Mouse (Mus musculus): ENCODE measurements around the gene Plxnb2. TPM values are rescaled to one million over a fixed set of nuclear protein-coding genes. Genes with fewer than 3 reads are reported as not detected.

The Plxnb2 gene
- polyA plus RNA-seq, 1 experiment, result 206 TPM

DNA sequence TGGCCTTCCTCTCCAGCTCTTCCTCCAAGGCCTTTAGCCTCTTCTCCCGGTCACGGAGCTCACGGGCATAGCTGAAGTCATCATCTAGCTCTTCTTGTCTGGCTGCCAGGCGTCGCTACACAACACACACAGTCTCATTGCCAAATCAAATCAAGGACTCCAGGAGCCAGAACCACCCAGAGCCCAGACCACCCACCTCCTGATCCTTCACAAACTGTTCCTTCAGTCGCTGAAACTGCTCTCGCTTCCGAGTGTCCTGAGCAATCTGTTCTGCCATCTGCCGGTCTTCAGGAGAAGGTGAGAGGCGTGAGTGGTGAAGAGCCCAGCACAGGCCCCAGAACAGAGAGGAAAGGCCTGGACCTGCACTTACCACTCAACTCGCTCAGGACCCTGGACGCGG is 74.5 kb downstream of the Plxnb2 start:
- Histone ChIP-seq H3K79me3 (ENCODE audit: low read depth) (no peaks in the 10 kb centered on the region), H3K79me2 (ENCODE audit: control insufficient read depth, insufficient read depth) (no peaks in the 10 kb centered on the region), H3K4me3 (ENCODE audit: insufficient read depth, poor library complexity, severe bottlenecking) (no peak overlapping the region), H3ac (ENCODE audit: control insufficient read depth, insufficient read length, low read depth) (no peak overlapping the region), H3K27me3 (ENCODE audit: control insufficient read depth, insufficient read depth, insufficient read length) (no peaks in the 10 kb centered on the region), H3K36me3 (ENCODE audit: control insufficient read depth, insufficient read depth) (peaks cover 96% of the 10 kb centered on the region)
- TF ChIP-seq MAX (IDR thresholded peaks at IDR 0.05) (no peak), CTCF (IDR thresholded peaks at IDR 0.05; ENCODE audit: control insufficient read depth, insufficient read depth, insufficient read length) (no peak), MYOG (IDR thresholded peaks at IDR 0.05; ENCODE audit: control insufficient read depth, extremely low read depth, insufficient read length) (no peak), USF1 (IDR thresholded peaks at IDR 0.05; ENCODE audit: low read depth) (no peak), CEBPB (IDR thresholded peaks at IDR 0.05; ENCODE audit: low read depth) (no peak), MYOD1 (IDR thresholded peaks at IDR 0.05; ENCODE audit: control insufficient read depth, insufficient read length, low read depth) (no peak), FOSL1 (IDR thresholded peaks at IDR 0.05; ENCODE audit: insufficient read depth, low read length, poor library complexity, severe bottlenecking) (no peak)

Small RNA genes within 50 kb of the gene (microRNA-seq; reads per million reads assigned to microRNA genes)
- gene Mir6958 (ENCODE audit: borderline microRNAs expressed) (0.32 reads per million), gene Mir7118 (ENCODE audit: borderline microRNAs expressed) (0.76 reads per million, percentile 16 among the genes with 10 or more reads in this experiment)

Other genes starting within 250 kb of the Plxnb2 start
- not detected for gene Ttll8, start 226.4 kb downstream of the Plxnb2 start, polyA plus RNA-seq (2012; fragmentation: generic; extraction: Trizol)
- 0.02 TPM for gene Mlc1, start 201.8 kb downstream of the Plxnb2 start, polyA plus RNA-seq (2012; fragmentation: generic; extraction: Trizol)
- not detected for gene Mov10l1, start 197.9 kb downstream of the Plxnb2 start, polyA plus RNA-seq (2012; fragmentation: generic; extraction: Trizol)
- not detected for gene Panx2, start 121.1 kb downstream of the Plxnb2 start, polyA plus RNA-seq (2012; fragmentation: generic; extraction: Trizol)
- gene Trabd, start 105.7 kb downstream of the Plxnb2 start, polyA plus RNA-seq (2012; fragmentation: generic; extraction: Trizol), result 74.1 TPM
- 13.7 TPM for gene Selenoo, start 91.7 kb downstream of the Plxnb2 start, polyA plus RNA-seq (2012; fragmentation: generic; extraction: Trizol)
- gene Tubgcp6, start 57.7 kb downstream of the Plxnb2 start, polyA plus RNA-seq (2012; fragmentation: generic; extraction: Trizol), result 19.0 TPM
- gene Hdac10, start 52.1 kb downstream of the Plxnb2 start, polyA plus RNA-seq (2012; fragmentation: generic; extraction: Trizol), result 15.0 TPM
- 30.5 TPM for gene Mapk12, start 40.1 kb downstream of the Plxnb2 start, polyA plus RNA-seq (2012; fragmentation: generic; extraction: Trizol)
- 14.9 TPM for gene Mapk11, start 31.2 kb downstream of the Plxnb2 start, polyA plus RNA-seq (2012; fragmentation: generic; extraction: Trizol)
- gene Dennd6b, start 15.7 kb upstream of the Plxnb2 start, polyA plus RNA-seq (2012; fragmentation: generic; extraction: Trizol), result 2.1 TPM
- gene Ppp6r2, start 30.8 kb upstream of the Plxnb2 start, polyA plus RNA-seq (2012; fragmentation: generic; extraction: Trizol), result 18.4 TPM
- gene Sbf1, start 134.5 kb upstream of the Plxnb2 start, polyA plus RNA-seq (2012; fragmentation: generic; extraction: Trizol), result 143 TPM
- gene Adm2, start 141.9 kb upstream of the Plxnb2 start, polyA plus RNA-seq (2012; fragmentation: generic; extraction: Trizol), result 7.0 TPM
- not detected for gene Miox, start 153.6 kb upstream of the Plxnb2 start, polyA plus RNA-seq (2012; fragmentation: generic; extraction: Trizol)
- gene Lmf2, start 174.9 kb upstream of the Plxnb2 start, polyA plus RNA-seq (2012; fragmentation: generic; extraction: Trizol), result 95.9 TPM
- 185 TPM for gene Ncaph2, start 174.9 kb upstream of the Plxnb2 start, polyA plus RNA-seq (2012; fragmentation: generic; extraction: Trizol)
- 47.6 TPM for gene Sco2, start 193.1 kb upstream of the Plxnb2 start, polyA plus RNA-seq (2012; fragmentation: generic; extraction: Trizol)
- gene Tymp, start 196.3 kb upstream of the Plxnb2 start, polyA plus RNA-seq (2012; fragmentation: generic; extraction: Trizol), result 3.4 TPM
- gene Odf3b, start 198.5 kb upstream of the Plxnb2 start, polyA plus RNA-seq (2012; fragmentation: generic; extraction: Trizol), result not detected
- not detected for gene Klhdc7b, start 204.1 kb upstream of the Plxnb2 start, polyA plus RNA-seq (2012; fragmentation: generic; extraction: Trizol)
- gene Syce3, start 229.7 kb upstream of the Plxnb2 start, polyA plus RNA-seq (2012; fragmentation: generic; extraction: Trizol), result not detected
- 2.5 TPM for gene Cpt1b, start 245.1 kb upstream of the Plxnb2 start, polyA plus RNA-seq (2012; fragmentation: generic; extraction: Trizol)
- gene C730034F03Rik, start 248.8 kb upstream of the Plxnb2 start, polyA plus RNA-seq (2012; fragmentation: generic; extraction: Trizol), result 0.33 TPM
- gene Gm44502, start 248.9 kb upstream of the Plxnb2 start, polyA plus RNA-seq (2012; fragmentation: generic; extraction: Trizol), result 0.06 TPM
- 47.1 TPM for gene Chkb, start 249.1 kb upstream of the Plxnb2 start, polyA plus RNA-seq (2012; fragmentation: generic; extraction: Trizol)